12 mouse cellular contexts compared by ENCODE assay signal in genomic region chr12:13209692-13210377, GRCm38 (mm10). TPM values are rescaled to one million over a fixed set of nuclear protein-coding genes. Genes with fewer than 3 reads are reported as not detected.
DNase-seq lines count a peak whose midpoint lies in the region; ATAC-seq and TF ChIP-seq lines count a peak whose summit lies in the region.
"Had no signal": no experiment of that assay in that cellular context is flagged by ENCODE, and none has a peak within 500 bp of the region (broad histone marks: within the 10 kb centered on the region; RNA-seq: fewer than 3 reads in every experiment).

No protein-coding gene starts in this region.

- H3K4me1 ChIP-seq in midbrain, embryonic 10.5 days: peaks cover 50% of the 10 kb centered on the region
- H3K4me1 ChIP-seq in midbrain, embryonic 15.5 days: peaks cover 5% of the 10 kb centered on the region

- no peaks in the 10 kb centered on the region for H3K9me3 ChIP-seq in midbrain, embryonic 10.5 days (replicated peaks)
- H3K9me3 ChIP-seq in midbrain, embryonic 15.5 days: no peaks in the 10 kb centered on the region
- H3K9me3 ChIP-seq: limb, embryonic 12.5 days had no signal

- H3K4me2 ChIP-seq in midbrain, embryonic 15.5 days: no peak overlapping the region
- H3K4me2 ChIP-seq: limb, embryonic 12.5 days had no signal

- intact Hi-C loops in left cerebral cortex, adult 2 months (cut with DNase I): loop anchor here (2.0 to 10.0 kb wide), 6 partner anchors 43 to 723 kb away; no protein-coding TSS in a partner anchor

- peak; percentile 23 for DNase-seq in midbrain, embryonic 10.5 days (ENCODE audit: low spot score)
- peak; percentile 25 to 27 for DNase-seq in frontal cortex, postnatal 14 days (ENCODE audit: low spot score in 2 of 2)
- peak in 1 of 2 experiments; percentile 53 for DNase-seq in left cerebral cortex, adult 2 months (ENCODE audit: extremely low spot score in 1 of 2, low spot score in 2 of 2)
- peak; percentile 94 for DNase-seq in telencephalon, adult 2 months (ENCODE audit: low read depth, low spot score)
- no peak for DNase-seq in adrenal gland, postnatal 4 days (ENCODE audit: low spot score in 2 of 2)
- DNase-seq: cerebellum, adult 9-10 months; thymus, postnatal 25 days had no signal

- no peak overlapping the region for H3K4me3 ChIP-seq in midbrain, embryonic 10.5 days
- no peak overlapping the region for H3K4me3 ChIP-seq in midbrain, embryonic 15.5 days
- no peak overlapping the region for H3K4me3 ChIP-seq in left cerebral cortex, adult 2 months
- H3K4me3 ChIP-seq: limb, embryonic 12.5 days had no signal

- no peak for ATAC-seq in midbrain, embryonic 15.5 days (replicated peaks)
- no peak for ATAC-seq in megakaryocyte progenitor cell, adult 5-6 weeks (replicated peaks; ENCODE audit: poor library complexity)
- ATAC-seq: activated CD4-positive, CD25-positive, alpha-beta regulatory T cell, adult 4 months had no signal

- peak overlapping the region; percentile 82 for H3K27ac ChIP-seq in midbrain, embryonic 10.5 days (replicated peaks)
- no peak overlapping the region for H3K27ac ChIP-seq in midbrain, embryonic 15.5 days
- H3K27ac ChIP-seq in left cerebral cortex, adult 2 months: peak overlapping the region; percentile 62
- H3K27ac ChIP-seq: limb, embryonic 12.5 days; macrophage had no signal

- no peak overlapping the region for H3K9ac ChIP-seq in midbrain, embryonic 15.5 days
- H3K9ac ChIP-seq: limb, embryonic 12.5 days had no signal

- no peak for TF ChIP-seq CTCF in left cerebral cortex, adult 2 months (IDR thresholded peaks at IDR 0.05)

- H3K27me3 ChIP-seq in midbrain, embryonic 10.5 days (ENCODE audit: low read depth, poor library complexity, severe bottlenecking): peaks cover 9% of the 10 kb centered on the region; the same call in 1 of the 2 replicates
- no peaks in the 10 kb centered on the region for H3K27me3 ChIP-seq in midbrain, embryonic 15.5 days (replicated peaks)

- no peaks in the 10 kb centered on the region for H3K36me3 ChIP-seq in midbrain, embryonic 10.5 days
- H3K36me3 ChIP-seq in midbrain, embryonic 15.5 days (replicated peaks): no peaks in the 10 kb centered on the region
- H3K36me3 ChIP-seq: limb, embryonic 12.5 days had no signal

- 59% methylated on average over 13 of the region's 13 CpGs for WGBS in midbrain, embryonic 10.5 days
- WGBS in midbrain, embryonic 15.5 days: 48% methylated on average over 13 of the region's 13 CpGs

RNA-seq across cellular contexts. Expression of gene Ddx1, which starts 39.2 kb away (rescaled TPM):
- polyA plus RNA-seq in midbrain, embryonic 10.5 days (2016; fragmentation: Nextera tagmentation; extraction: Ambion mirVana): 194 and 202 TPM in 2 replicates
- 128 and 132 TPM in 2 replicates for polyA plus RNA-seq in midbrain, embryonic 15.5 days (2015; fragmentation: Nextera tagmentation; extraction: Ambion mirVana)
- total RNA-seq in left cerebral cortex, adult 2 months (2021): 100 to 1,000 TPM; 114 to 129 TPM
- 87.2 and 90.0 TPM in 2 replicates for total RNA-seq in megakaryocyte progenitor cell, adult 5-6 weeks (2015)
- 200 and 220 TPM in 2 replicates for total RNA-seq in megakaryocyte progenitor cell, adult 5-6 weeks (2017)
- 100 to 1,000 TPM; 103 to 116 TPM for total RNA-seq in adrenal gland, postnatal 4 days (2021)

RNA-seq across cellular contexts. Expression of gene Nbas, which starts 59.1 kb away (rescaled TPM):
- 13.3 and 14.9 TPM in 2 replicates for polyA plus RNA-seq in midbrain, embryonic 10.5 days (2016; fragmentation: Nextera tagmentation; extraction: Ambion mirVana)
- 17.5 and 17.7 TPM in 2 replicates for polyA plus RNA-seq in midbrain, embryonic 15.5 days (2015; fragmentation: Nextera tagmentation; extraction: Ambion mirVana)
- total RNA-seq in left cerebral cortex, adult 2 months (2021): 10 to 100 TPM; 33.3 to 33.9 TPM
- 16.4 and 21.2 TPM in 2 replicates for total RNA-seq in megakaryocyte progenitor cell, adult 5-6 weeks (2015)
- total RNA-seq in megakaryocyte progenitor cell, adult 5-6 weeks (2017): 19.8 and 22.5 TPM in 2 replicates
- total RNA-seq in adrenal gland, postnatal 4 days (2021): 10 to 100 TPM; 28.1 to 28.7 TPM

Comparison
In these comparisons a context has a peak if more than half of its experiments do, and no peak if none do; other contexts are left out.
1. DNase-seq: peak in midbrain, embryonic 10.5 days (single experiment), frontal cortex, postnatal 14 days (2 of 2) and telencephalon, adult 2 months (single experiment); none in adrenal gland, postnatal 4 days (0 of 2).